Mouse (Mus musculus) forebrain, embryonic 15.5 days (tissue): Measurements from ENCODE around the gene Tpi1. TPM values are rescaled to one million over a fixed set of nuclear protein-coding genes. Genes with fewer than 3 reads are reported as not detected.
"Not testable (repeated sequence)": the region's sequence is repeated elsewhere in the genome, so short reads cannot be mapped to it uniquely, and the experiment has no call there.

ENCODE experiments used
- ATAC-seq: fragments of 200-750 bp; cut with Nextera tagmentation; replicated peaks from 2 replicates; pipeline ENCODE4 v1.8.0; 2017; ENCODE audit warnings: mild to moderate bottlenecking, moderate TSS enrichment, moderate library complexity
- H3K27ac ChIP-seq: fragments of 300-500 bp; sonication (generic); replicated peaks from 2 replicates; pipeline ENCODE4 v1.5.1; 2015; ENCODE audit warnings: mild to moderate bottlenecking, inconsistent platforms
- H3K27me3 ChIP-seq: fragments of 300-500 bp; sonication (generic); 2 replicates; pipeline ENCODE4 v1.6.1; 2015; ENCODE audit warnings: inconsistent platforms
- H3K36me3 ChIP-seq: fragments of 300-500 bp; sonication (generic); 2 replicates; pipeline ENCODE4 v1.6.1; 2015; ENCODE audit warnings: mild to moderate bottlenecking, inconsistent platforms
- H3K4me1 ChIP-seq: fragments of 300-500 bp; sonication (generic); 2 replicates; pipeline ENCODE4 v1.6.1; 2015; ENCODE audit warnings: inconsistent platforms
- H3K4me2 ChIP-seq: fragments of 300-500 bp; sonication (generic); replicated peaks from 2 replicates; pipeline ENCODE4 v1.6.1; 2015; ENCODE audit warnings: mild to moderate bottlenecking, inconsistent platforms
- H3K4me3 ChIP-seq: fragments of 300-500 bp; sonication (generic); 2 replicates; pipeline ENCODE4 v1.5.1; 2015; ENCODE audit warnings: mild to moderate bottlenecking, inconsistent platforms
- H3K9ac ChIP-seq: fragments of 300-500 bp; sonication (generic); replicated peaks from 2 replicates; pipeline ENCODE4 v1.6.1; 2015; ENCODE audit warnings: mild to moderate bottlenecking, inconsistent platforms
- H3K9me3 ChIP-seq: fragments of 300-500 bp; sonication (generic); 2 replicates; pipeline ENCODE4 v1.6.1; 2016; ENCODE audit warnings: inconsistent platforms
- WGBS: fragments of 180-500 bp; shearing (Covaris S2); methylation state at CpG from one replicate; pipeline ENCODE4 v1.1.7; 2015; ENCODE audit warnings: mixed read lengths; 5-methylcytosine and 5-hydroxymethylcytosine counted together
- polyA plus RNA-seq: library from polyadenylated mRNA; unstranded; fragments of >200 nt; fragmentation: Nextera tagmentation; extraction: Ambion mirVana; gene quantifications from 2 replicates; pipeline ENCODE4 v1.2.1, GENCODE M21; 2015

Gene Tpi1
- polyA plus RNA-seq, 1 experiment from 2014 or later: 352 TPM

DNA sequence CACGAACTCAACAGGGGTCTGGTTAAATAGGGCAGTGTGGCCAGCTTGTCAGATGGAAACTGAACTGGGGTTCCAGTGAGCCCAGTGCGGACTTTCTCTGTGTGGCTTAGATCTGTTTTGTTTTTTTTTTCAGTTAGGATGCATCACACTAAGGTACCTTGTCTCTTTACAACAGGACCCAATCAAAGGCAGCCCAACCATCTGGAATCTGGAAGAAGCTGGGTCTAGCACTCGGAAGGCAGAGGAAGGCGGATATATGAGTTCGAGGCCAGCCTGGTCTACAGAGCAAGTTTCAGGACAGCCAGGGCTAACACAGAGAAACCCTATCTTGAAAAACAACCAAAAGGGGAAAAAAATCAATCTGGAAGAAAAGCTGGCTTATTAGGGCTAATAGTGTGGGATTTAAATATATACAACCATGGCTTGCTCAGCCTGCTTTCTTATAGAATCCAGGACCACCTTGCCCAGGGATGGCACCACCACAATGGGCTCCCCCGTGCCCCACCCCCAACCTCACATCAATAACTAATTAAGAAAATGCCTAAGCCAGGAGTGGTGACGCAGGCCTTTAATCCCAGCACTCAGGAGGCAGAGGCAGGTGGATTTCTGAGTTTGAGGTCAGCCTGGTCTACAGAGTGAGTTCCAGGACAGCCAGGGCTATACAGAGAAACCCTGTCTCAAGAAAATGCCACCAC is 7.5 kb downstream of the Tpi1 start:
- Histone ChIP-seq H3K4me3 (peak overlapping the region; percentile 46; the same call in 1 of the 2 replicates), H3K9ac (no peak overlapping the region), H3K27ac (peak overlapping the region; percentile 87), H3K27me3 (no peaks in the 10 kb centered on the region), H3K4me2 (peak overlapping the region; percentile 76), H3K4me1 (peaks cover 39% of the 10 kb centered on the region), H3K36me3 (no peaks in the 10 kb centered on the region), H3K9me3 (no peaks in the 10 kb centered on the region)
- ATAC-seq: no peak
- 66% methylated on average over 7 of the region's 7 CpGs for WGBS

DNA sequence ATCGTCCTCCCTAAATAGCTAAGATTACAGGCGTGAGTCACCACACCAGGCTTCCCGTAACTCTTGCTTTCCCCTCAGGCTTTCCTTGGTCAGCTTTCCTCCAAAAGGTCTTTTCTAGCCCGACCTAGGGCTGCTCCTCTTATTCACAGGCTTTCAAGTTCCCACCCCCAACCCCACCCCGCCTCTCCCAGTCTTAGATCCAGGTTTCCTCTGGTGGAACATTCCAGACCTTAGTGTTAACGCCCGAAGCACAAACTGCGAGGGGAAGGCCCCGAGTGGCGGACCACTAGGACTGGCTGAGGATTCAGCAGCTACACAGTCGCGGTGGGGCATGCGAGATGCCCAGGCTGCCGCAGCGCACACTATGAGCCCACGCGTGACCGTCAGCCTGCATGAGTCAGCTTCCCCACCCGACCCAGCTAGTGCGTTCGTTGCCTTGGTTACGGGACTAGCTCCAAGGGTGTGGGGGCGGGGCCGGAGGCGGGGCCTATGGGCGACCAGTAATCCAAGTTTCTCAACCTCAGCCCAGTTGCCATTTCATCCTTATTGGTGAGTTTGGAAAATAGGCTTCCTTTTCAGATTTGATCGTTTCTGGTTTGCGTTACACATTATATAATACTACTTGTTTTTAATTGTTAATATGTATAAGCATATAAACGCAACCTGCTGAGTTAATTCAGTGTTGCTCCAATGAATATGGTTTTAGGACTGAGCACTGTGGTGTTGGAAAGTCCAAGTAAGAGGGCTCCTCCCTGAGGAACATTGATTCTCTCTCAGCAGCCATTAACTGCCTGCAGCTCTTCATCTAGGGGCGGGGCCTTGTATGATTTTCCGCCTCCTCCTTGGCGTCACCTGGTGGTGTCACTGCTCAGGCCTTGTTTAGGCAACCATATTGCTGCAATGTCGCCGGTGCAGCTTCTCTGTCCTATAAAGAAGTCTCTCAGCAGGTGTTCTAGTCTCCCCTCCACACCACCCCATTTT is 8.5 kb downstream of the Tpi1 start:
- Histone ChIP-seq H3K9me3 (no peaks in the 10 kb centered on the region), H3K4me2 (peak overlapping the region; percentile 76), H3K9ac (peak overlapping the region; percentile 50), H3K27me3 (no peaks in the 10 kb centered on the region), H3K36me3 (no peaks in the 10 kb centered on the region), H3K4me1 (peaks cover 37% of the 10 kb centered on the region), H3K27ac (peak overlapping the region; percentile 87), H3K4me3 (peak overlapping the region; percentile 46)
- WGBS: 3% methylated on average over 34 of the region's 34 CpGs
- peak; percentile 84 for ATAC-seq

DNA sequence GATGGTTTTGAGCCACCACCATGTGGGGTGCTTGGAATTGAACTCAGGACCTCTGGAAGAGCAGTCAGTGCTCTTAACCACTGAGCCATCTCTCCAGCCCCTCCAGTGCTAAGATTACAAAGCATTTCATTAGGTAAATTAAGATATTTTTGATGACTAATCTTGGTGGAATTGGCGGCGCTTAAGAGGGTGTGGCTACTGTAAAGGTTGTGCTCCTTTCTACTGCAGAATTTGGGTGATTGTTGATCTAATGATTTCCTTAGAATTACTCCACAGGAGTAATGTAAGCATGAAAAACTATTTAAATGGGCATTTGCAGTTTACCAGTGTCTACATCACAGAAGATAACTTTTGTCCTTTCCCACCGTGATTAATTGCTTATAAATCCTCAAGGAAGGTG is 9.8 kb downstream of the Tpi1 start:
- H3K27ac ChIP-seq: no peak overlapping the region
- no peak overlapping the region for H3K9ac ChIP-seq
- H3K4me2 ChIP-seq: no peak overlapping the region
- H3K9me3 ChIP-seq: no peaks in the 10 kb centered on the region
- H3K4me1 ChIP-seq: peaks cover 28% of the 10 kb centered on the region
- H3K27me3 ChIP-seq: no peaks in the 10 kb centered on the region
- no peak for ATAC-seq
- 88% methylated on average over 3 of the region's 3 CpGs for WGBS
- no peaks in the 10 kb centered on the region for H3K36me3 ChIP-seq
- no peak overlapping the region for H3K4me3 ChIP-seq

DNA sequence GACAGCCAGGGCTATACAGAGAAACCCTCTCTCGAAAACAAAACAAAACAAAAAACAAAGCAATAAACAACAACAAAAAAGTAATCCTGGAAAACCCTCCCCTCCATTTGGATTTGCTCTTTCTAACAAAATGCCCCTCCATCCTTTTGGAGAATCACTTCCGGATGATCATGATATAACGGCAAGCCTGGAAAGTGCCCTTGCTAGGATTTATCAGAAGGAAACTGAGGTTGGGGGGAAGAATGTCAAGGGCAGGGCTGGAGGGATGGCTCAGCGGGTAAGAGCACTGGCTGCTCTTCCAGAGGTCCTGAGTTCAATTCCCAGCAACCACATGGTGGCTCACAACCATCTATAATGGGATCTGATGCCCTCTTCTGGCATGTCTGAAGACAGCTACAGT is 10.4 kb downstream of the Tpi1 start:
- ATAC-seq, H3K4me3 ChIP-seq, H3K9ac ChIP-seq, H3K36me3 ChIP-seq, H3K9me3 ChIP-seq, H3K4me2 ChIP-seq, H3K27ac ChIP-seq, H3K27me3 ChIP-seq: not testable (repeated sequence)
- 93% methylated on average over 4 of the region's 4 CpGs for WGBS
- H3K4me1 ChIP-seq: peaks cover 23% of the 10 kb centered on the region

DNA sequence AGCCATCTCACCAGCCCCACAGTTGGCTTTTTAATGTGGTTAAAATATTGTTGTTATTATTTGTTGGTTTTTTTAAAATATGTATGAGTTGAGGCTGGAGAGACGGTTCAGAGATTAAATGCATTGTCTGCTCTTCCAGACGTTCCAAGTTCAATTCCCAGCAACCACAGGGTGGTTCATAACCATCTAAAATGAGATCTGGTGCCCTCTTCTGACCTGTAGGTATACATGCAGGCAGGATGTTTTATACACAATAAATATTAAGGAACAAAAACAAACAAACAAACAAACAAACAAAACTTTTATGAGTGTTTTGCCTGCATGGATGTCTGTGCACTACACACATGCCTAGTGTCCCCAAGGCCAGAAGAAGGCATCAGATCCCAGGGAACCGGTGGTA is 11.0 kb downstream of the Tpi1 start:
- Histone ChIP-seq H3K27ac (no peak overlapping the region), H3K36me3 (no peaks in the 10 kb centered on the region), H3K9me3 (no peaks in the 10 kb centered on the region), H3K4me2 (no peak overlapping the region), H3K27me3 (no peaks in the 10 kb centered on the region), H3K4me1 (peaks cover 17% of the 10 kb centered on the region), H3K9ac (no peak overlapping the region), H3K4me3 (no peak overlapping the region)
- WGBS: 81% methylated on average over 3 of the region's 3 CpGs
- no peak for ATAC-seq

DNA sequence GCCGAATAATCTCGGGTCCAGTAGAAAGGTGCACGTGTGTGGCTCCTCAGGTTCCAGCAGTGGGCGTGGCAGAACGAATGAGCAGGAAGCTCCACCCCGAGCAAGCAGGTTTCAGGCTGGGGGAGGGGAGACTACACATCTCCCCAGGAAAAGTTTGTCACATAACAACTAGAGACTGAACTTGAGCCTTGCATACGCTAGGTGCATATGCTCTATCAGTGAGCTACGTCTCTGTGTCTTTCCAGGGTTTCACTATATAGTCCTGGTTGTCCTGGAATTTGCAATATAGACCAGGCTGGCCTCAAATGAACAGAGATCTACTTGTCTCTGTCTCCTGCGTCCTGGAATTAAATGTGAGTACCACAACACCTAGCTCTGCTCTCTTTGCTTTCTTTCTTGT is 11.7 kb downstream of the Tpi1 start:
- H3K4me2 ChIP-seq, ATAC-seq, H3K27ac ChIP-seq, H3K9ac ChIP-seq, H3K36me3 ChIP-seq, H3K4me3 ChIP-seq, H3K9me3 ChIP-seq, H3K27me3 ChIP-seq: not testable (repeated sequence)
- WGBS: 14% methylated on average over 5 of the region's 9 CpGs
- peaks cover 15% of the 10 kb centered on the region for H3K4me1 ChIP-seq

DNA sequence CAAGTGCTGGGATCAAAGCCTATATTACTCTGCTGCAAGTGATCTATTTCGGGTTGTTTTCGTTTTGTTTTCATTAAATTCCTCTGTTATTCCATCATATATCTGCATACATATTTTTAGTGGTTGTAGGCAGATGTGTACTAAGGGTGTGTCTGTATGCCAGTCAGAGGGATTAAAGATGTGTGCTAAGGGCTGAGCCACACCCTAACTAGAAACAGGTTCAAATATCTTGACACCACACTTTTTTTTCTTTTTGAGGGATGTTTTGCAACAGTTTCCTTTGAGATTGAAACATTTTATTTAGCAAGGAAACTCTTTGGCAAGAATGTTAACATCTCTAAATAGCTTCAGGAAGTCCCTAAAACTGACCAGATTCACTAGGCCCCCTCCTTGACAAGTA is 17.9 kb downstream of the Tpi1 start:
- H3K4me1 ChIP-seq: no peaks in the 10 kb centered on the region
- H3K36me3 ChIP-seq: no peaks in the 10 kb centered on the region
- no peak for ATAC-seq
- H3K4me3 ChIP-seq: no peak overlapping the region
- 80% methylated on average over 2 of the region's 2 CpGs for WGBS
- no peak overlapping the region for H3K4me2 ChIP-seq
- no peaks in the 10 kb centered on the region for H3K27me3 ChIP-seq
- no peak overlapping the region for H3K27ac ChIP-seq
- no peak overlapping the region for H3K9ac ChIP-seq
- no peaks in the 10 kb centered on the region for H3K9me3 ChIP-seq

DNA sequence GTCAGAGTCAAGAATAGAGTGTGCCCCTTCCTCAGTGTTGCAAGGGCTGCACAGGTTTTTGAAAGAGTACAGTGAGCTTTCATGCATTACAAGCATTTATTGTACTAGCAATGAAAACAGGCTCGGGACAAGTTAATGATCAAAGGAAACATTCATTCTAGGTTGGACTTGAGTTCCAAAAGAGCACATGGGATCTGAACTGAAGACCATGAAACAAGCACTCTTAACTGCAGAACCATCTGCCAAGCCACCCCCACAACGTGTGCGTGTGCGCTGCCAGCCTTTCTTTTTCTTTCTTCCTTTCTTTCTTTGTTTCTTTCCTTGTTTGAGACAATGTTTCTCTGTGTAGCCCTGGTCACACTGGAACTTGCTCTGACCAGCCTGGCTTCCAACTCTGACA is 18.3 kb downstream of the Tpi1 start:
- no peak overlapping the region for H3K27ac ChIP-seq
- no peaks in the 10 kb centered on the region for H3K4me1 ChIP-seq
- no peak overlapping the region for H3K9ac ChIP-seq
- H3K4me2 ChIP-seq: no peak overlapping the region
- 45% methylated on average over 4 of the region's 4 CpGs for WGBS
- no peak overlapping the region for H3K4me3 ChIP-seq
- no peak for ATAC-seq
- no peaks in the 10 kb centered on the region for H3K9me3 ChIP-seq
- H3K36me3 ChIP-seq: no peaks in the 10 kb centered on the region
- H3K27me3 ChIP-seq: no peaks in the 10 kb centered on the region

DNA sequence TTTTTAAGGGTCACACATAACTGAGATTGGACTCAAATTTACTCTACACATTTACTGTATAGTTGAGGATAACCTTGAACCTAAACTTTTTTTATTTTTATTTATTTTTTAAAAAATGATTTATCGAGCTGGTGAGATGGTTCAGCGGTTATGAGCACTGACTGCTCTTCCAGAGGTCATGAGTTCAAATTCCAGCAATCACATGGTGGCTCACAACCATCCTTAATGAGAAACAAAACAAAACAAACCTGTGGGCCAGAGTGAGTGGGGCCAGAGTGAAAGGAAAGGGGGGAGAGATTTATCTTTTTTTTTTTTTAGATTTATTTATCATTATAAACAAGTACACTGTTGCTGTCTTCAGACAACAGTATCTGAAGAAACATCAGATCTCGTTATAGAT is 22.2 kb downstream of the Tpi1 start:
- H3K4me3 ChIP-seq: no peak overlapping the region
- no peak overlapping the region for H3K27ac ChIP-seq
- H3K4me1 ChIP-seq: no peaks in the 10 kb centered on the region
- no peak overlapping the region for H3K4me2 ChIP-seq
- H3K36me3 ChIP-seq: no peaks in the 10 kb centered on the region
- no peaks in the 10 kb centered on the region for H3K27me3 ChIP-seq
- ATAC-seq: no peak
- no peak overlapping the region for H3K9ac ChIP-seq
- no peaks in the 10 kb centered on the region for H3K9me3 ChIP-seq
- WGBS: 88% methylated on average over 3 of the region's 3 CpGs

DNA sequence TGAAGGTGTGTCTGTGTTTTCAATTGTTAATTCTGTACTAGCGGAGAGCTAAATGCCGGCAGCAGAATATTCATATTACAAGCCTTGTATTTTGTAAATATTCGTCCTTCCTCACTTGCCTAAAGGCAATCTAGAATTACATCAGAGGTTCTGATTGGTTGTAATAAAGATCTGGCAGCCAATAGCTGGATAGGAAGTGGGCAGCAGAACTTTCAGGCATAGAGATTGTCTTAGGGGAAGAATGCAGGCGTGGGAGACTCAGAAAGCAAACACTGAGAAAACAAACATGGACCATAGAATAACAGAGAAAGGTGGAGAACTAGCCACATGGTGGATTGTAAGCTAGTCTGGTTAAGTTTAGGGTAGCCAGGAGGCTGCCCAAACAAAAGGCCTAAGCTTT is 24.0 kb downstream of the Tpi1 start:
- no peak overlapping the region for H3K9ac ChIP-seq
- 79% methylated on average over 4 of the region's 4 CpGs for WGBS

DNA sequence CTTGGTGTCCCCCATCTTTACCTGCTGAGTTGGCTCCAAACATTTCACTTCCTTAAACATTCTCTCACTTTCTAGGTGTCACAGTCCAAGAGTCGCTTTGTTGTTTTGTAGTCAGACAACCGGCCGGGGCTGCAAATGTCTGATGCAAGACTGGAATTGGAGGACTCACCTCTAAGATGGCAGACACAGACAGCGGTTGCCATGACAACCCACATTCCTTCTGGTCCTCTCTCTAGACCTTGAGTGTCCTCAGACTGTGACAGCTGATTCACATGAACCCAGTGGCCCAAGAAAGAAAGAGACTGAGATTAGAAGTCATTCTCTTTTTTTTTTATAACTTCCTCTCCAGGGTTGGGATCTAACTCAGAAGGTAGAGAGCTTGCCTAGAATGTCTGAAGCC is 24.6 kb downstream of the Tpi1 start:
- H3K9ac ChIP-seq: no peak overlapping the region
- no peak overlapping the region for H3K4me3 ChIP-seq
- H3K9me3 ChIP-seq: no peaks in the 10 kb centered on the region
- 82% methylated on average over 4 of the region's 4 CpGs for WGBS
- no peaks in the 10 kb centered on the region for H3K4me1 ChIP-seq
- no peaks in the 10 kb centered on the region for H3K27me3 ChIP-seq
- ATAC-seq: no peak
- no peak overlapping the region for H3K27ac ChIP-seq
- H3K4me2 ChIP-seq: no peak overlapping the region
- H3K36me3 ChIP-seq: no peaks in the 10 kb centered on the region

More for the DNA sequence above, 24.0 kb downstream of the Tpi1 start:
- Histone ChIP-seq H3K9me3 (no peaks in the 10 kb centered on the region), H3K27me3 (no peaks in the 10 kb centered on the region), H3K4me3 (no peak overlapping the region), H3K4me2 (no peak overlapping the region), H3K27ac (no peak overlapping the region), H3K36me3 (no peaks in the 10 kb centered on the region), H3K4me1 (no peaks in the 10 kb centered on the region)
- no peak for ATAC-seq

DNA sequence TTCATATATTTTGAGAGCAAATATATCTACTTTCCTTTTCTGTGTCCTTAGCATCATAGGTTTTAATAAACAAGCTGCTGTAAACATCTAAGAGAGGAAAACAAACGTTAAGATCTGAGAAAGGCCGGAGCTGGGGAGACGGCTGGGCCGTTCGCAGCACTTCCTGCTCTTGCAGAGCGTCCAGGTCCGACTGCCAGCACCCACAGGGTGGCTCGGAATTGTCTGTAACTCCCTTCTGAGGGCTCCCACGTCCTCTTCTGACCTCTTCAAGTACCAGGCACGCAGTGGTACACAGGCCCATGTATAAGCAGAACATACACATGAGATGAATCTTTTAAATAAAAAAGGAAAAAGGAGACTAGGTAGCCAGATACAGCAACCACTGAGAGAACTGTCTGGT is 26.4 kb downstream of the Tpi1 start:
- 83% methylated on average over 10 of the region's 10 CpGs for WGBS
- no peak overlapping the region for H3K4me3 ChIP-seq
- no peak overlapping the region for H3K4me2 ChIP-seq
- no peak overlapping the region for H3K9ac ChIP-seq
- H3K27ac ChIP-seq: no peak overlapping the region
- H3K36me3 ChIP-seq: no peaks in the 10 kb centered on the region
- H3K27me3 ChIP-seq: no peaks in the 10 kb centered on the region
- no peaks in the 10 kb centered on the region for H3K4me1 ChIP-seq
- H3K9me3 ChIP-seq: no peaks in the 10 kb centered on the region
- ATAC-seq: no peak
